Mouse (Mus musculus) embryonic fibroblast, embryonic 13.5 days (primary cell): ENCODE measurements around the gene Gtf3c1.

Source experiments
- CTCF ChIP-seq: IDR thresholded peaks from 2 replicates; pipeline ENCODE4 v1.5.1; 2011; ENCODE audit warnings: mild to moderate bottlenecking, control low read depth, low read length, moderate library complexity, borderline replicate concordance; ENCODE audit not compliant: insufficient read depth
- POLR2A ChIP-seq: IDR thresholded peaks from 2 replicates; pipeline ENCODE4 v1.6.1; 2011; ENCODE audit warnings: low read depth, mild to moderate bottlenecking, control low read depth, low read length, moderate library complexity

- TF ChIP-seq POLR2A, result no peak
- TF ChIP-seq CTCF, result no peak
Observed at GRCm38 (mm10) chr7:125638376-125638775, 69.2 kb downstream of the Gtf3c1 start.
